Mouse (Mus musculus) midbrain, embryonic 12.5 days (tissue): ENCODE results near the gene Ropn1l. TPM values are rescaled to one million over a fixed set of nuclear protein-coding genes. Genes with fewer than 3 reads are reported as not detected.

Experiments used
- ATAC-seq: fragments of 200-750 bp; cut with Nextera tagmentation; 2 replicates; pipeline ENCODE4 v1.8.0; 2017; ENCODE audit warnings: low read depth, moderate TSS enrichment, moderate library complexity; ENCODE audit not compliant: low FRiP score
- H3K27ac ChIP-seq: fragments of 300-500 bp; sonication (generic); replicated peaks from 2 replicates; pipeline ENCODE4 v1.5.1; 2016; ENCODE audit warnings: mild to moderate bottlenecking
- H3K27me3 ChIP-seq: fragments of 300-500 bp; sonication (generic); 2 replicates; pipeline ENCODE4 v1.6.1; 2016; ENCODE audit warnings: mild to moderate bottlenecking
- H3K36me3 ChIP-seq: fragments of 300-500 bp; sonication (generic); 2 replicates; pipeline ENCODE4 v1.6.1; 2016
- H3K4me1 ChIP-seq: fragments of 300-500 bp; sonication (generic); 2 replicates; pipeline ENCODE4 v1.6.1; 2016
- H3K4me2 ChIP-seq: fragments of 300-500 bp; sonication (generic); replicated peaks from 2 replicates; pipeline ENCODE4 v1.6.1; 2016; ENCODE audit warnings: mild to moderate bottlenecking, moderate library complexity
- H3K4me3 ChIP-seq: fragments of 300-500 bp; sonication (generic); 2 replicates; pipeline ENCODE4 v1.5.1; 2016; ENCODE audit warnings: mild to moderate bottlenecking
- H3K9ac ChIP-seq: fragments of 300-500 bp; sonication (generic); replicated peaks from 2 replicates; pipeline ENCODE4 v1.6.1; 2016; ENCODE audit warnings: mild to moderate bottlenecking, moderate library complexity
- H3K9me3 ChIP-seq: fragments of 300-500 bp; sonication (generic); 2 replicates; pipeline ENCODE4 v1.6.1; 2016; ENCODE audit warnings: mild to moderate bottlenecking
- WGBS: fragments of 180-500 bp; shearing (Covaris S2); methylation state at CpG from one replicate; pipeline ENCODE4 v1.1.7; 2016; 5-methylcytosine and 5-hydroxymethylcytosine counted together
- polyA plus RNA-seq: library from polyadenylated mRNA; unstranded; fragments of >200 nt; fragmentation: Nextera tagmentation; extraction: Ambion mirVana; gene quantifications from 2 replicates; pipeline ENCODE4 v1.2.1, GENCODE M21; 2016

Ropn1l gene
- polyA plus RNA-seq, 1 experiment from 2014 or later, result 1.9 TPM

DNA sequence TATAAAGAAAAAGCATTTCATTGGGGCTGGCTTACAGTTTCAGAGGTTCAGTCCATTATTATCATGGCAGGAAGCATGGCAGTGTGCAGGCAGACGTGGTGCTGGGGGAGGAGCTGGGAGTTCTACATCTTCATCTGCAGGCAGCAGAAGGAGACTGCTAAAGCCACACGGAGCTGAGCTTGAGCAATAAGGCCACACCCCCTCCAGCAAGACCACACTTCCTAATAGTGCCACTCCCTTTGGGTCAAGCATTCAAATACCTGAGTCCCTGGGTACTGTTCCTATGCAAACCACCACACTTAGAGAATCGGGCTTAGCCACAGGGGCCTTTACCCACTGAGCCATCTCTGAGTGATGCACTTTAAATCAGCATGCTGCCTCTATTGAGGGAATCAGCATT, 52.6 kb downstream of the Ropn1l start:
- peaks cover 16% of the 10 kb centered on the region for H3K4me1 ChIP-seq
- ATAC-seq, result no peak
- no peaks in the 10 kb centered on the region for H3K36me3 ChIP-seq
- H3K9ac ChIP-seq, result no peak overlapping the region
- H3K4me2 ChIP-seq, result no peak overlapping the region
- no peaks in the 10 kb centered on the region for H3K9me3 ChIP-seq
- 40% methylated on average over 3 of the region's 3 CpGs for WGBS
- no peak overlapping the region for H3K4me3 ChIP-seq
- no peak overlapping the region for H3K27ac ChIP-seq
- peaks cover 6% of the 10 kb centered on the region; the same call in 1 of the 2 replicates for H3K27me3 ChIP-seq

DNA sequence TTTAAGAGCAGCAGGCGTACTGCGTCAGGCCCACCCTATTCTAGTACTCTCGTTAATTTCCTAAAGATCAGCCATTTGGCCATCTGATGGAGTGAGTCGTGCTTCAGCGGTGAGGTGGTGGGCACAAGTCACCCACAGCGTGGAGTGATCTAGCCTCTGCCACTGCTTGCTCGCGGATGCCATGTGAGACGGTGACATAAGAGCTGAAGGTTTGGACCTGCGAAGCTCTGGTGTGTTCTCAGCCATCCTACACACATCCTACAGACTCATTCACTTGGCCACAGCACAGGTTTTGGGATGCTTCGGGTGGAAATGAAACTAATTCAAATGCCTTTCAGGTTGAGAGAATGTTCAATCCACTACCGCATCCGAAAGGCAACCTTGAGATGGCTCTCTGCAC, 54.8 kb downstream of the Ropn1l start:
- ATAC-seq, result no peak
- WGBS, result 92% methylated on average over 13 of the region's 13 CpGs
- Histone ChIP-seq H3K4me3 (no peak overlapping the region), H3K27me3 (no peaks in the 10 kb centered on the region), H3K9me3 (no peaks in the 10 kb centered on the region), H3K4me2 (no peak overlapping the region), H3K4me1 (peaks cover 16% of the 10 kb centered on the region), H3K36me3 (no peaks in the 10 kb centered on the region), H3K27ac (no peak overlapping the region), H3K9ac (no peak overlapping the region)

DNA sequence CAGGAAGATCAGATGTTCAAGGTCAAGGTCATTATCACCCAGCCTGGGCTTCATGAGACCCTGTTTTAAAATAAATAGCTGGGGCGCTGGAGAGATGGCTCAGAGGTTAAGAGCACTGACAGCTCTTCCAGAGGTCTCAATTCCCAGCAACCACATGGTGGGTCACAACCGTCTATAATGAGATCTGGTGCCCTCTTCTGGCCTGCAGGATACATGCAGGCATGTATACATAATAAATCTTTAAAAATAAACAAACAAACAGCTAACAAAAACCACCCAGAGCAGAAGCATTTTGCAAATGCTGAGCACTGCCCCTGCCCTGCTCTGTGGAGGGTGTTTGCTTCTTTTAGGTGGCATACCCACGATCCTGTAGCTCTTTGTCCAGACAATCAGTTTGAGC, 56.2 kb downstream of the Ropn1l start:
- H3K4me1 ChIP-seq, result peaks cover 7% of the 10 kb centered on the region
- no peak for ATAC-seq
- H3K4me2 ChIP-seq, result no peak overlapping the region
- H3K4me3 ChIP-seq, result no peak overlapping the region
- H3K9ac ChIP-seq, result no peak overlapping the region
- WGBS, result 78% methylated on average over 3 of the region's 3 CpGs
- no peaks in the 10 kb centered on the region for H3K36me3 ChIP-seq
- no peak overlapping the region for H3K27ac ChIP-seq
- H3K27me3 ChIP-seq, result no peaks in the 10 kb centered on the region
- H3K9me3 ChIP-seq, result no peaks in the 10 kb centered on the region

DNA sequence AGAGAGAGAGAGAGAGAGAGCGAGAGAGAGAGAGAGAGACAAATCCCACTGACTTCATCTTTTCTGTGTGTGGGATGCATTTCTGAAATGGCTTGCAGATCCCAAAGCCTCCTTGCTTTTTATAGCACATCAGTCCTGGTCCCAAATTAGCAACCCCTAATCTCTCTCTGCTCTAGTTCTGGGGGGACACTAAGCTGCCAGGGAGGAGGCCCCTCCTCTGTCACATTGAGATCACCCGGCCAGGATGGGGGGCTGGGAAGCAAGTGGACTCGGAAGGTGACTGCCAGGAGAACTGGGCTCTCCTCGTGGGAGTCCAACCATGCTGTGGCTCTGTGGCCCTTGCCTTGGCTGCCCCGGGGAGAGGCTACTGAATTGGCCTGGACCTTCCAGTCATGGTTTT, 56.8 kb downstream of the Ropn1l start:
- no peaks in the 10 kb centered on the region for H3K36me3 ChIP-seq
- no peaks in the 10 kb centered on the region for H3K9me3 ChIP-seq
- no peak overlapping the region for H3K4me2 ChIP-seq
- H3K9ac ChIP-seq, result no peak overlapping the region
- no peaks in the 10 kb centered on the region for H3K27me3 ChIP-seq
- no peak for ATAC-seq
- no peak overlapping the region for H3K27ac ChIP-seq
- no peak overlapping the region for H3K4me3 ChIP-seq
- H3K4me1 ChIP-seq, result peaks cover 2% of the 10 kb centered on the region; the same call in 1 of the 2 replicates
- WGBS, result 79% methylated on average over 5 of the region's 5 CpGs

DNA sequence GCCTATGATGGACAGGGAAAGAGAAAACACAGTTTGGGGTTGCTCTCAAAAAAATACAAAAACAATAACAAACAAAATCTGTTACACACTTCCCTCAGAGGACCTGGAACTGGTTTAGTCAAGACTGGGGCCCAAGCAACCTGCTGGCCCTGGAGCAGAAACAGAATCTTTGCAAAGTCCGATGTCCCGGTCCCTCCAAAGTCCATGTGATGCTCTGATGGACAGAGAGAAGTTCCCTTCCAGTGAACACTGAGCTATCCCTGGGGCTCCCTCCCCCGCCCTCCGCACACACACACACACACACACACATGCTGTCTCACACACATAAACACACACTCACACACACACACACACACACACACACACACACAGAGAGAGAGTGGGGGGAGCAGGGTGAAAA, 57.6 kb downstream of the Ropn1l start:
- Histone ChIP-seq H3K9ac (no peak overlapping the region), H3K36me3 (no peaks in the 10 kb centered on the region), H3K27ac (no peak overlapping the region), H3K9me3 (no peaks in the 10 kb centered on the region), H3K4me1 (no peaks in the 10 kb centered on the region), H3K27me3 (no peaks in the 10 kb centered on the region), H3K4me2 (no peak overlapping the region), H3K4me3 (no peak overlapping the region)
- 85% methylated on average over 4 of the region's 4 CpGs for WGBS
- no peak for ATAC-seq

DNA sequence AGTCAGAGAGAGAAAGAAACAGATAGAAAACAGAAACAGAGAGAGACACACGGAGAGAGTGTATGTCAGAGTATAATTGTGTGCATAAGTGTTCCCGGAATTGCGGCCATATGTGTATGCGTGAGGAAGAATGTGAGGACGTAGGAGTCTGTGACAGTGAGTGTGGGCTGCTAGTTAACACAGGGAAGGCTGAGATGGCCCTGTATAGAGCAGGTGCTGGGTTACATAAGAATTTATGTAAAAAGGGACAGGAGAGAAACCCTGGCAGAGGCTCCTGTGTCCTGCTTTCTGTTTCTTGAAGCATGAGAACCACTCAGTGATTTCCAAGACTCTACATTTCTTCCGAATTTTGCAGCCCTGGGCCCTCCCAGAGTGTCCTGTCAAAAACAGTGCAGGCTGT, 60.1 kb downstream of the Ropn1l start:
- Histone ChIP-seq H3K4me3 (no peak overlapping the region), H3K9ac (no peak overlapping the region), H3K27ac (no peak overlapping the region), H3K27me3 (no peaks in the 10 kb centered on the region), H3K36me3 (no peaks in the 10 kb centered on the region), H3K4me1 (no peaks in the 10 kb centered on the region), H3K9me3 (no peaks in the 10 kb centered on the region), H3K4me2 (no peak overlapping the region)
- WGBS, result 86% methylated on average over 6 of the region's 6 CpGs
- ATAC-seq, result no peak

DNA sequence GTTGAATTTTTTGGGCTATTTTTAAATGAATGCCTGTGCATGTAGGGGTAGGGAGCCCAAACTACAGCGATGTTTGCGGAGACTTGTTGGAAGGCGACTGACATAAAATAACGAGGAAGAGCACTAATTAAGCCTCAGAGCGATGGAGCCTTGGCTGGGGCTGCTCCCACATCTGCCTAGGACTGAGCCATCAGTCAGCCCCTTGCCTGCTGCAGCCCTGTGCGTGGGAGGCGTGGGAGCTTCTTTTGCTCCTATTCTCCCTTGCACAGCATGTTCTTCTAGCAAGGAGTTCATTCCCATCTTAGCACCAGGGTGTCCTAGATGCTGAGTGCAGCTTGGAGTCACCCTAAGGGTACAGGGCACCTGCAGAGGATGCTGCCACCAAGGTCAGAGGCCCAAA, 60.8 kb downstream of the Ropn1l start:
- Histone ChIP-seq H3K4me2 (no peak overlapping the region), H3K36me3 (no peaks in the 10 kb centered on the region), H3K9ac (no peak overlapping the region), H3K9me3 (no peaks in the 10 kb centered on the region), H3K4me3 (no peak overlapping the region), H3K4me1 (no peaks in the 10 kb centered on the region), H3K27me3 (no peaks in the 10 kb centered on the region), H3K27ac (no peak overlapping the region)
- 82% methylated on average over 7 of the region's 7 CpGs for WGBS
- ATAC-seq, result no peak

DNA sequence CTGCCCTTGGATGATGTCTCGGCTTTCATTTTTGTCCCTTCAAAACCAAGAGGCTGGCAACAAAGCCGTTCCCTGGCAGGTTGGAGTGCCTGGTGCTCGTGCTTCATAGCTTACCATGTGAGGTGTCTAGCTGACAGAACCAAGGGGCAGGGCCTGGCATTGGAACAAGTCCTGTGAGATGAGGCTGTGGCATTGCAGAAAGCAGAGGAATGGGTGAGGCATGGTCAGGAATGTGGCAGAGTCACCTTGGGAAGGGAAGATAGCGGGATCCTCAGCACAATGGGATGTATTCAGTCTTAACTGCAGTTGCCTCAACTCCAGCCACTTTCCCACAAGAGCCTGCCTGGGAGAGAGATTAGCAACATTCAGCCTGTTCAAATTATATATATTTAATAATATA, 61.4 kb downstream of the Ropn1l start:
- H3K4me3 ChIP-seq, result no peak overlapping the region
- no peak overlapping the region for H3K9ac ChIP-seq
- 0 out of 2 replicates have a peak, but pooled peaks cover 4% of the 10 kb centered on the region for H3K9me3 ChIP-seq
- no peak for ATAC-seq
- WGBS, result 89% methylated on average over 4 of the region's 4 CpGs
- H3K27ac ChIP-seq, result no peak overlapping the region
- H3K27me3 ChIP-seq, result no peaks in the 10 kb centered on the region
- H3K36me3 ChIP-seq, result no peaks in the 10 kb centered on the region
- H3K4me2 ChIP-seq, result no peak overlapping the region
- H3K4me1 ChIP-seq, result no peaks in the 10 kb centered on the region

Other genes with a start within 250 kb of the Ropn1l start
- 34.4 and 42.4 TPM in 2 replicates for gene Dap, start 229.4 kb downstream of the Ropn1l start, polyA plus RNA-seq
- 0.71 and 0.75 TPM in 2 replicates for gene Ankrd33b, start 86.0 kb downstream of the Ropn1l start, polyA plus RNA-seq
- 72.3 and 80.5 TPM in 2 replicates for gene March6, start 77.3 kb upstream of the Ropn1l start, polyA plus RNA-seq
- gene Cmbl, start 111.7 kb upstream of the Ropn1l start, polyA plus RNA-seq, result 1.3 and 2.4 TPM in 2 replicates
- gene Cct5, start 148.1 kb upstream of the Ropn1l start, polyA plus RNA-seq, result 592 and 610 TPM in 2 replicates
- 11.8 and 13.2 TPM in 2 replicates for gene Fam173b, start 148.1 kb upstream of the Ropn1l start, polyA plus RNA-seq